Mouse (Mus musculus): ENCODE results near the gene Tut1. TPM values are rescaled to one million over a fixed set of nuclear protein-coding genes. Genes with fewer than 3 reads are reported as not detected.

Gene Tut1
- total RNA-seq, 2 experiments from 2014 or later: 16.7 to 16.8 TPM

GRCm38 (mm10) chr19:8976535-8976934 lies 22.9 kb downstream of the Tut1 start:
- DNase-seq (ENCODE audit: low spot score in 2 of 2): no peak
- intact Hi-C loops (cut with DNase I): loop anchor here (2.0 to 5.0 kb wide), 2 partner anchors 106 to 136 kb away; no protein-coding TSS in a partner anchor

GRCm38 (mm10) chr19:8980771-8981170 lies 27.1 kb downstream of the Tut1 start:
- intact Hi-C loops (cut with DNase I): no loop called here
- no peak for DNase-seq (ENCODE audit: low spot score in 2 of 2)

GRCm38 (mm10) chr19:8981450-8982168 lies 28.0 kb downstream of the Tut1 start:
- intact Hi-C loops (cut with DNase I): no loop called here
- DNase-seq (ENCODE audit: low spot score in 2 of 2): no peak

- intact Hi-C loops (cut with DNase I): no loop called here
- DNase-seq (ENCODE audit: low spot score in 2 of 2): no peak
These were observed 28.9 kb downstream of the Tut1 start for GRCm38 (mm10) chr19:8982303-8983149.

GRCm38 (mm10) chr19:8983150-8983650 lies 29.6 kb downstream of the Tut1 start:
- intact Hi-C loops (cut with DNase I): no loop called here
- no peak for DNase-seq (ENCODE audit: low spot score in 2 of 2)

GRCm38 (mm10) chr19:8984255-8984868 lies 30.7 kb downstream of the Tut1 start:
- DNase-seq (ENCODE audit: low spot score in 2 of 2): peak; percentile 70 to 89
- intact Hi-C loops (cut with DNase I): no loop called here

GRCm38 (mm10) chr19:8985891-8986290 lies 32.2 kb downstream of the Tut1 start:
- intact Hi-C loops (cut with DNase I): no loop called here
- DNase-seq (ENCODE audit: low spot score in 2 of 2): no peak

- no peak for DNase-seq (ENCODE audit: low spot score in 2 of 2)
These were observed 34.2 kb downstream of the Tut1 start for GRCm38 (mm10) chr19:8987816-8988215.

GRCm38 (mm10) chr19:8988346-8989065 lies 34.9 kb downstream of the Tut1 start:
- intact Hi-C loops (cut with DNase I): no loop called here
- no peak for DNase-seq (ENCODE audit: low spot score in 2 of 2)

More at GRCm38 (mm10) chr19:8987816-8988215, 34.2 kb downstream of the Tut1 start:
- intact Hi-C loops (cut with DNase I): no loop called here

- intact Hi-C loops (cut with DNase I): no loop called here
- no peak for DNase-seq (ENCODE audit: low spot score in 2 of 2)
These were observed 35.5 kb downstream of the Tut1 start, which contains the start of gene Ahnak for GRCm38 (mm10) chr19:8989066-8989566. Gene Ahnak (plus strand): TSS chr19:8989284.

- intact Hi-C loops (cut with DNase I): no loop called here
- DNase-seq (ENCODE audit: low spot score in 2 of 2): no peak
These were observed 36.2 kb downstream of the Tut1 start for GRCm38 (mm10) chr19:8989567-8990431.

GRCm38 (mm10) chr19:8990432-8991102 lies 36.9 kb downstream of the Tut1 start:
- DNase-seq (ENCODE audit: low spot score in 2 of 2): no peak
- intact Hi-C loops (cut with DNase I): no loop called here

- intact Hi-C loops (cut with DNase I): no loop called here
- DNase-seq (ENCODE audit: low spot score in 2 of 2): no peak
These were observed 37.7 kb downstream of the Tut1 start for GRCm38 (mm10) chr19:8991245-8991870.

- intact Hi-C loops (cut with DNase I): loop anchor here (2.0 kb wide), 1 partner anchor 91 kb away; no protein-coding TSS in a partner anchor
- DNase-seq (ENCODE audit: low spot score in 2 of 2): no peak
These were observed 38.5 kb downstream of the Tut1 start for GRCm38 (mm10) chr19:8991871-8992735.

GRCm38 (mm10) chr19:8992769-8993624 lies 39.4 kb downstream of the Tut1 start:
- DNase-seq (ENCODE audit: low spot score in 2 of 2): peak; percentile 73 to 76
- intact Hi-C loops (cut with DNase I): loop anchor here (2.0 kb wide), 1 partner anchor 90 kb away; no protein-coding TSS in a partner anchor

Measured in left cerebral cortex, postnatal 14 days (tissue).